Mouse (Mus musculus): ENCODE measurements around the gene Chn2. TPM values are rescaled to one million over a fixed set of nuclear protein-coding genes. Genes with fewer than 3 reads are reported as not detected.
A peak's percentile ranks its signal among the peaks of the same experiment; 100 is the strongest.

The Chn2 gene
- total RNA-seq, 1 experiment from 2014 or later, result 4.8 TPM

GRCm38 (mm10) chr6:54286813-54287212, 247.5 kb downstream of the Chn2 start:
- DNase-seq, result no peak

- DNase-seq, result no peak
Observed at GRCm38 (mm10) chr6:54289774-54290500, 250.6 kb downstream of the Chn2 start.

GRCm38 (mm10) chr6:54297231-54297630, 257.9 kb downstream of the Chn2 start:
- no peak for DNase-seq

- DNase-seq, result no peak
Observed at GRCm38 (mm10) chr6:54299417-54299816, 260.1 kb downstream of the Chn2 start.

- no peak for DNase-seq
Observed at GRCm38 (mm10) chr6:54305777-54306176, 266.4 kb downstream of the Chn2 start.

GRCm38 (mm10) chr6:54313071-54313470, 273.7 kb downstream of the Chn2 start:
- no peak for DNase-seq

- no peak for DNase-seq
Observed at GRCm38 (mm10) chr6:54318618-54319017, 279.3 kb downstream of the Chn2 start.

- no peak for DNase-seq
Observed at GRCm38 (mm10) chr6:54319198-54319597, 279.8 kb downstream of the Chn2 start.

DNA sequence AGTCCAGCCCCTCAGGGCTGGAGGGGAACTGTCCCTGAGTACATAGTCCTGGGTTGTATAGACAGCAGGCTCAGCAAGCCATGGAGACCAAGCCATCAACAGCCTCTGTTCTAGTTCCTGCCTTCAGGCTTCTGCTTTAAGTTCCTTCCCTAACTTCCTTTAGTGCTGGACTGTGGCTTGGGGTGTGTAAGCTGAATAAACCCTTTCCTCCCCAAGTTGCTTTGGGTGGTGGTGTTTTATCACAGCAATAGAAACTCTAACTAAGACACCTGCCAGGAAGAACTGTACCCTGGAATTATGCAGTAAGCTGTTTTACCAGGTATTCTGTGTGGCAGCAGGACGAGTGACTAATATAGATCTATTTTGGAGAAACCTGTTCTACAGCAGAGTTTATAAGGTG, 280.9 kb downstream of the Chn2 start:
- no peak for DNase-seq

DNA sequence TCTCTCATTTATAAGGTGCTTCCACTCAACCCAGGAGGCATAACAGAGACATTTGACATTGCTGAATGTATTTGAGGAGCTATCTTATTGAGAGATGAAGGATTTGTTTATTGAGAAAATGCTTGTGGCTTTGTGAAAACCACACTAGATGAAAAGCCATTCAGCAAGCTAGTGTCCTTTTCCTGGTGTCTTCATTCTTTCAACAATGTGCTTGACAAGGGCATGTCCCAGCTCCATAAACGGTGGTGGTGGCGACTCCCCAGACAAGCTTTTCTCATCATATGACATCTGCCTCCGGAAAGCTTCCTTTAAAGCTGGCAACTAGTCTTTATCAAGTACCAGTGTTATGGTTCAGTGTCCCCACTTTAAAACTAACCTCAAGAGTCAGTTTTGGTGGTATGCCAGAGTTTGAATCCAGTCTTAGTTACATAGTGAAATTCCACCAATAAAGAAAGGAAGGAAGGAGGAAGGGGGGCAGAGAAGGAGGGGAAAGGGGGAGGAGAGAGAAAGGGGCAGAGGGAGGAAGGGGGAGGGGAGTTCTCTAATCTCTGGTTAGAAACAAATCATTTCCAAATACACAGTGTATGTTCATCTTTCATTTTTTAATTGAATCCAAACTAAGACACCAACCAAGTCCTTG, 286.0 kb downstream of the Chn2 start, which contains the start of gene Prr15:
TSS of gene Prr15 (plus strand) at position 590 of the 640 bp plus-strand sequence.
- DNase-seq, result no peak

DNA sequence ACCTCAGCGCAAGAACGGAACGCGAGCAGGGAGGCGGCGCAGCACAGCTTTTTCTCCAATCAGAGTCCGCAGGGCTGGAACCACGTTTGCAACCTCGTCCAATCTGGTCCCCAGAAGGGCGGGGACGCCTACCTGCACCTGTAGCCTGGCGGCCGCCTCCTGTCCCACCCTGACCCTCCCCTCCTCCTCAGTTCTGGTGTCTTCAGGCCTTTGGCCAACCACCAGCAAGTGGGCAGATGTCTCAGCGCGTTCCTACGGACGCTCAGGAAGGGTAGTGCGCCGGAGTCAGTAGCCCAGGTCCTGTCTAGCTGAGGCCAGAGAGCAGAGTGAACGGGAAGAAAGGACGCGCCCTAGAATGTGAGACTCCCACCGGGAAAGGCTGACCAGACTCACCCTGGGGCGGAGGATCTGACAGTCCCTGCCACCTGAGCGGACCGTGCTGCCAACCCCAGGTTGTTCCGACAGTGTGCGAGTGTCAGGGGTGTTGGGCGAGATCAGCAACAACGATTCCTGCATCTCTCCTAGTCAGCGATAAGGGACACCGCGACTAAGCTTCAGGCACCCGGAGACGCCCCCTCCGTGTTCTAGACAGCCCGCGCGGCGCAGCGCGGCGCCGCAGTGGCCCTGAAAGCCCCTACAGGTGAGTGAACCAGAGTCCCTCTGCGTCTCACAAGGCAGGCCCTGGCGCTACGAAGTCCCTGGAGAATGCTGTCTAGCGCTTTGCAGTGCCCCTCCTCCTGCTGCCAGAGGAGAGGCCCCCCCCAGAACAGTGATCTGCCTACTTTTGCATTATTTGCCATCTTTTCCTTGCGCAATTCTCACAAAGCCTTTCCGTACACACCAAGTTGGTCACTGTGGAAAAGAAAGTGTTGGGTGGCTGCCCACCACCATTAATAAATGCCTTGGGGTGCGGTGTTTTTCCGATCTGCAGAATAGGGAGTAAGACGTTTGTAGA, 287.6 kb downstream of the Chn2 start:
- peak; percentile 72 for DNase-seq

- peak; percentile 77 for DNase-seq
Observed at GRCm38 (mm10) chr6:54327626-54328003, 288.3 kb downstream of the Chn2 start.

GRCm38 (mm10) chr6:54328783-54329182, 289.4 kb downstream of the Chn2 start:
- DNase-seq, result no peak

GRCm38 (mm10) chr6:54329598-54329997, 290.2 kb downstream of the Chn2 start:
- DNase-seq, result no peak

- no peak for DNase-seq
Observed at GRCm38 (mm10) chr6:54330166-54330565, 290.8 kb downstream of the Chn2 start.

- DNase-seq, result no peak
Observed at GRCm38 (mm10) chr6:54331765-54332164, 292.4 kb downstream of the Chn2 start.

DNA sequence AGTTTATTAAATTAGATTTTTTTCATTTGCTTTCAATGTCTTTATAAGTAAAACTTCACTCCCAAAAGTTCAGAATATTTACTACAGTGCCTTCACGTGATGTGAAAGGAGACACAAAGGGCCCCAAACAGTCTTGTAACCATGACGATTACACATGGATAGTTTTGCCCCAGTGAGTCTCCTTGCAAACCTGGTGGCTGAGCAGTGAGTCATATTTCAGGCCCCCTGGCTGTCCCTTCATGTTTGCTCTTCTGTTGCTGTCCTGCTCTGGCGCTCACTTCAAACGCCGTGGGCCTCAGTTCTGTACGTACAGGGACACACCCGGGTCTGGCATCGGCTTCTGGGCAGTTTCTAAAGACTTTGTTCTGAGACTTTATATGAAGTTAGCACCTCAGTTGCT, 292.8 kb downstream of the Chn2 start:
- peak; percentile 20 for DNase-seq

GRCm38 (mm10) chr6:54333116-54333651, 293.8 kb downstream of the Chn2 start:
- DNase-seq, result no peak

DNA sequence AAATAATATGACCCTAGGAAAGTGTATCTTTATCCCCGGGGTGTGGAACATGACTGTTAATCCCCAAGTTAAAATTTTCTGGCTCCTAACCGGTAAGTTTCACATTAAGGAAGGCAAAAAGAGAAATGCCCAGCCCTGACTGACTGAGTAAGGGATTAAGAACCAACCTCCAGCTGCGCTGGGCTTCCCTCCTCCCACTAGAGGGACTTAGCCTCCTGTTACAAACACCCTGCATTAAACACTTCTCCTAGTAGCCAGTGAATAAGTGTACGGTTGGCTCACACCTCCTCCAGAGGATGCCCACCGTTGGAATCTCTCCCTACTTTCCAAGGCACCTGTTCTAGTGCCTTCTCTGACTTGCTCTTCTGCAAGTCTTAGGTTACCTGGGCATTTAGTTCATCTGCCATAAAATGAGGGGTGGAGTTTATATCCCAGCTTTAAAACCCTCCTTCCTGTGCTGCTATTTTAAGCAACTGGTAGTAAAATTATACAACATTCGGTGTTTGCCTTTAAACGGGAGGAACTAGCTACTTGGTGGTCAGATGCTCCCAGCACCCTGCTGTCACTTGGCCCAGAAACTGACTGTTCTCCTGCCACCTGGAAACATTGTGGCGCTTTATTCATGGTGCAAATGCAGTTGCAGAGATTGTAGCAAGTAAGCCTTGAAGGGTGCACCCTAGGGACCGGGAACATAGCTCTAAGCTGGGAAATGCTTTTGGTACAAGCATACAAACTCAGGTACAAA, 294.5 kb downstream of the Chn2 start:
- no peak for DNase-seq

DNA sequence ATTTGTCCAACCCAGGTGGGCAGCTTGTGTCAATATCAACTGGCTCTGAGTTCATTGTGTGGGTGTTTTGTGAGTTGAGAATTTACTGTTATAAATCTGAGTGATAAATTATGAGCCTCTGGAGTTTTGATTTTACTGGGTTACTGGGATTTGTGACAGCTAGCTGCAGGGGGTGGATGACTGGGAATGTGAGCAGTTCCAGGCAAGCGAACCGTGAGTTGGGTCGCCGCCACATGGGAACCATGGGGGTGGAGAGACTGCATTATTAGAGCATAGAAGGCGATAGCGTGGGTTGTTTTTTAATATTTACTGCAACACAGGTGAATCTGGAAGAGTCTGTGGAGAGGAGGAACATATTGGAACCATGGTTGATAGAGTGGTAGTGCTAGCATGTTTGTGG, 298.0 kb downstream of the Chn2 start:
- DNase-seq, result no peak

GRCm38 (mm10) chr6:54341133-54341532, 301.8 kb downstream of the Chn2 start:
- DNase-seq, result no peak

DNA sequence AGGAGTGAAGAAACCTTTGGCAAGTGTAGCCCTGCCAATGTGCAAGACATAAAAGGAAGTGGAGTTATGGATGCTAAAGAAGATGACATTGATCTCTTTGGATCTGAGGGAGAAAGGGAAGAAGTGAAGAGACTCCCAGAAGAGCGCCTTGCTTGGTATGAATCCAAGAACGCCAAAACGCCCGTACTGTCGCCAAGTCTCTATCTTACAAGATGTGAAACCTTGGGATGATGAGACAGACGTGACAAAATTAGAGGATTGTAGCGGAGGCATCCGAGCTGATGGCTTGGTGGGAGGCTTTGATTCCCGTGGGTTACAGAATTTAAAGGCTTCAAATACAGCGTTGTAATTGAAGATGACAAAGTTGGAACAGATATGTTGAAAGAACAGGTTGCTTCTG, 302.9 kb downstream of the Chn2 start:
- DNase-seq, result no peak

All from adrenal gland, postnatal 25 days (tissue).